Mouse (Mus musculus) forebrain, embryonic 15.5 days (tissue): ENCODE data around the gene Myh9. TPM values are rescaled to one million over a fixed set of nuclear protein-coding genes. Genes with fewer than 3 reads are reported as not detected.

Source experiments
- ATAC-seq: fragments of 200-750 bp; cut with Nextera tagmentation; replicated peaks from 2 replicates; pipeline ENCODE4 v1.8.0; 2017; ENCODE audit warnings: mild to moderate bottlenecking, moderate TSS enrichment, moderate library complexity
- H3K27ac ChIP-seq: fragments of 300-500 bp; sonication (generic); replicated peaks from 2 replicates; pipeline ENCODE4 v1.5.1; 2015; ENCODE audit warnings: mild to moderate bottlenecking, inconsistent platforms
- H3K27me3 ChIP-seq: fragments of 300-500 bp; sonication (generic); 2 replicates; pipeline ENCODE4 v1.6.1; 2015; ENCODE audit warnings: inconsistent platforms
- H3K36me3 ChIP-seq: fragments of 300-500 bp; sonication (generic); 2 replicates; pipeline ENCODE4 v1.6.1; 2015; ENCODE audit warnings: mild to moderate bottlenecking, inconsistent platforms
- H3K4me1 ChIP-seq: fragments of 300-500 bp; sonication (generic); 2 replicates; pipeline ENCODE4 v1.6.1; 2015; ENCODE audit warnings: inconsistent platforms
- H3K4me2 ChIP-seq: fragments of 300-500 bp; sonication (generic); replicated peaks from 2 replicates; pipeline ENCODE4 v1.6.1; 2015; ENCODE audit warnings: mild to moderate bottlenecking, inconsistent platforms
- H3K4me3 ChIP-seq: fragments of 300-500 bp; sonication (generic); 2 replicates; pipeline ENCODE4 v1.5.1; 2015; ENCODE audit warnings: mild to moderate bottlenecking, inconsistent platforms
- H3K9ac ChIP-seq: fragments of 300-500 bp; sonication (generic); replicated peaks from 2 replicates; pipeline ENCODE4 v1.6.1; 2015; ENCODE audit warnings: mild to moderate bottlenecking, inconsistent platforms
- H3K9me3 ChIP-seq: fragments of 300-500 bp; sonication (generic); 2 replicates; pipeline ENCODE4 v1.6.1; 2016; ENCODE audit warnings: inconsistent platforms
- WGBS: fragments of 180-500 bp; shearing (Covaris S2); methylation state at CpG from one replicate; pipeline ENCODE4 v1.1.7; 2015; ENCODE audit warnings: mixed read lengths; 5-methylcytosine and 5-hydroxymethylcytosine counted together
- polyA plus RNA-seq: library from polyadenylated mRNA; unstranded; fragments of >200 nt; fragmentation: Nextera tagmentation; extraction: Ambion mirVana; gene quantifications from 2 replicates; pipeline ENCODE4 v1.2.1, GENCODE M21; 2015

The Myh9 gene
- polyA plus RNA-seq, 1 experiment from 2014 or later: 12.3 TPM

DNA sequence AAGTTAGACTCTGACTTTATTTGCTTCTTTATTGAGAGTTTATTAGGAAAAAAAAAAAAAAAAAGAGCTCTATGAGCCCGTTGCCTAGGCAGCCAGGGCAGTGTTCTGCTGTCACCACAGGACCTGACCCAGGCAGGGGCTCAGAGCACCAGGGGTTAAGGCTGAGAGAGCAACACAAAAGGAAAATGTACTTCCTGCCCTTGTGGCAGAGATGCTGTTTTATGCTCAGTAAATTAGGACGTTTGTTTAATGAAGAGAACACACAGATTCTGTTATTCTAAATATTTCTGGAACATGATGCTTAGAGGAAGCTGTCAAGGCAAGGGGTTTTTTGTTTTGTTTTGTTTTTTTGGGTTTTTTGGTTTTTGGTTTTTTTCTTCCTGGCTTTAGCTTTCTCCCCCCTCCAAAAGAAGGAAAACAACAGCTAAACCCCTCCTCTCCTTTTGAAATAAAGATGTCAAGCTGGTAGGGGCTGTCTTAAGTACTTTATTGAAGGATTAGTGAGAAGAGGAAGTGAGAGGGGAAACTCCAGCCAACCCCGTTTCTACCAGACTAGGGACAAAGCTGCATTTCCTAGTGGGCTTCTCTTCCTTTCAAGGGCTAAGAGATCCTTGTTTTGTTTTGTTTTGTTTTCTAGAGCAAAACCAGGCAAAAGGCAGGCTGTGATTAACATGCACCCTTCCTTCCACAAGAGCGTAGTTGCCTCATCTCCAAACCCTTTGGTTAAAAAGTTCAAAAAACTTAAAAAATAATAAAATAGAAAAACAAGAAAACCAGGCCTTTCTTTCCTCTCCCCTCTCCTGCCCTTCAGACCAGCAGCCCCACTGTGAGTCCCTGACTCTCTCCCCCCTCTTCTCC is 3.2 kb downstream of the Myh9 start:
- ATAC-seq: no peak
- H3K9ac ChIP-seq: no peak overlapping the region
- H3K27ac ChIP-seq: peak overlapping the region; percentile 46; the same call in 1 of the 2 replicates
- H3K4me2 ChIP-seq: peak overlapping the region; percentile 96; the same call in 1 of the 2 replicates
- H3K4me1 ChIP-seq: peaks cover 45% of the 10 kb centered on the region
- H3K4me3 ChIP-seq: no peak overlapping the region
- no peaks in the 10 kb centered on the region for H3K36me3 ChIP-seq
- 10% methylated on average over 4 of the region's 4 CpGs for WGBS
- H3K27me3 ChIP-seq: no peaks in the 10 kb centered on the region
- H3K9me3 ChIP-seq: no peaks in the 10 kb centered on the region

DNA sequence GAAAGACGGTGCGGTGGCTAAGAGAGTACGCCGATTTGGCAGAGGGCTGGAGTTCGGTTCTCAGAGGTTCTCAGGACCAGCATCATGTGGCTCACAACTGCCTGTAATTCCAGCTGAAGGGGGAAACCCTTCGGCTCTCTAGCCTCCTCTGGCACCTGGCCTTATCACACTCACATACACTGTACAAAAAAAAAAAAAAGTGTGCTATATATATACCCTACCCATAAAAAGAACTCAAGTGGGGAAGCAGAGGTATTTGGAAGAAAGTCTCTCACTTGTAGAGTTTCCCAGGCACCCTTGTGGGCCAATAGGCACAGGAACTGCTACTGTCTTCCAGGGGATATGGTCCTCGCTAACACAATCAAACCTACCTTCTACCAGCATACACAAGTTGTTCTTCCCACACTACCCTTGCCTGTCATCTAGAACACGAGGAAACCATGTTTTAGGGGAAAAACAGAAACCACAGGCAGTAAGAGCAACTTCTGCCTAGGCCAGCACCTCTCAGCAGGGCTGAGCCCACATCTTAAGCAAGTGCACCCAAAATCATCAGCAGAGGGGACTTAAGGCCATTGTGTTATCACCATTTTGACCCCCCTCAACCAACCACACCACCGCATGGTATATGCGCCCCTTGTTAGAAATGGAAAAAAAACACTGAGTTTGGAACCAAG is 4.4 kb downstream of the Myh9 start:
- ATAC-seq: no peak
- Histone ChIP-seq H3K9me3 (no peaks in the 10 kb centered on the region), H3K36me3 (no peaks in the 10 kb centered on the region), H3K27me3 (no peaks in the 10 kb centered on the region), H3K27ac (no peak overlapping the region), H3K4me3 (no peak overlapping the region), H3K4me2 (no peak overlapping the region), H3K4me1 (peaks cover 41% of the 10 kb centered on the region), H3K9ac (no peak overlapping the region; the same call in 1 of the 2 replicates)
- WGBS: 75% methylated on average over 10 of the region's 10 CpGs

DNA sequence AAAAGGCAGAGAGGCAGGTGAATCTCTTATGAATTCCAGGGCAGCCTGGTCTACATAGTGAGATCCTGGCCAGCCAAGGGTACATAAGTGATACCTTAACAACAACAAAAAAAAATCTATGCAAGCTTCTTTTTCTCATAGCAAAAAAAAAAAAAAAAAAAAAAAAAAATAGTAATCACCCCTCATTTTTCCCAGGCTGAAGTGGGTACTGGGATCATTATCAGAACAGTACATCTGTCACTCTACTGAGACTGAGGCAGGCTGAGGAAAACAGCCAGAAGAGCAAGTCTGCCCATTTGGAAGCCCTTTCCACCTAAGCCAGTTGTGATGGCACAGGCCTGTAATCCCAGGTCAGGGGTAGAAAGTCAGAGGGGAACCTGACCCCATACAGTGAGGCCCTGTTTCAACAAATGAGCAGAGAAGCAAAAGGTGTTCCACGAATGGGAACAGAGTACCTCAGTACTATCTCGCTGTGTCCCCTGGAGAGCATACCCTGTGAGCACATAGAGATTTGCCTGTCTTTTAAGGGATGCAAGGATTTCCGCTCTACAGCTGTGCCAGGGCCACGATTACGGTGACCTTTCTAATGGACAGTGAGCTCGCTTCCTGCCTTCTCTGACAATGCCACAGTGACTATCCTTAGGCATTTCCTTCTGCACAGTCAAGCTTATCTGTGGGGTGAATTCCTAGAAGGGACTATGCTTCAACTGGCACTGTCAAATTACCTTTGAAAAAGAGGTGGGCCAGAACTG is 5.1 kb downstream of the Myh9 start:
- Histone ChIP-seq H3K4me2 (no peak overlapping the region), H3K9me3 (no peaks in the 10 kb centered on the region), H3K36me3 (no peaks in the 10 kb centered on the region), H3K4me3 (no peak overlapping the region), H3K27ac (no peak overlapping the region), H3K4me1 (peaks cover 40% of the 10 kb centered on the region), H3K9ac (no peak overlapping the region; the same call in 1 of the 2 replicates), H3K27me3 (no peaks in the 10 kb centered on the region)
- 65% methylated on average over 6 of the region's 6 CpGs for WGBS
- no peak for ATAC-seq

DNA sequence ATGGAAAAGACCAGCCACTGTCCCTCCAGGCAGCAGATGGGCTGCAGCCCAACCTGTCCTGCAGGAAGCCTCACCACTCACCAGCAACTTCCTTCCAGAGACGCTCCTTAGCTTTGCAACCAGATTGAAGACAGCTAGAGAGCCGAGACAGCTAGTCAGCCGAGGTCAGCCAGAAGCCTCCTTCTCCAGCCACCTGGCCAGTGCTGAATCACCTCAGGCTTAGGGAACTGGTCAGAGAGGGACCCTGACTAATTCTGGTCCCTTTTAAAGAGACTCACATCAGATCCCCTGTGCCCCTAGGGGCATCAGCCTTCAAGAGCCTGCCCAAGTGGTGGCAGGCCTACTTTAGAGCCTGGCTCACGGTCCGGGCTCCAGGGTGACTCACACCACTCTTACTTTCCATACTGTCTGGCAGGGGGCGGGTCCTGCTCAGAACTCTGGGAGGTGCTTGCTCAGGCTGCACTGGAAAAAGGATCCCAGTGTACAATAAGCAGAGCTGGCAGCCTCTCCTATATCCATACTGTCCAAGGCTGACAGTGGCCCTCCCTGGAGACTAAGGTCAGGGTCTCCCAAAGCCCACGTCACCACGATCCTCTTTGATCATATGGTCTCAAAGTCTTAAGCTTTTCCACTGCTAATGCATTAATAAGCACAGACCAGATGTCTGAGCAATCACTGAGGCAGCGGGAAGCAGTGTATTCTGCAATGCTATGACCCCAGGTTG is 5.9 kb downstream of the Myh9 start:
- Histone ChIP-seq H3K27me3 (no peaks in the 10 kb centered on the region), H3K4me3 (no peak overlapping the region), H3K9ac (no peak overlapping the region), H3K36me3 (no peaks in the 10 kb centered on the region), H3K27ac (no peak overlapping the region), H3K9me3 (no peaks in the 10 kb centered on the region), H3K4me1 (peaks cover 38% of the 10 kb centered on the region), H3K4me2 (no peak overlapping the region)
- ATAC-seq: no peak
- 67% methylated on average over 9 of the region's 9 CpGs for WGBS

DNA sequence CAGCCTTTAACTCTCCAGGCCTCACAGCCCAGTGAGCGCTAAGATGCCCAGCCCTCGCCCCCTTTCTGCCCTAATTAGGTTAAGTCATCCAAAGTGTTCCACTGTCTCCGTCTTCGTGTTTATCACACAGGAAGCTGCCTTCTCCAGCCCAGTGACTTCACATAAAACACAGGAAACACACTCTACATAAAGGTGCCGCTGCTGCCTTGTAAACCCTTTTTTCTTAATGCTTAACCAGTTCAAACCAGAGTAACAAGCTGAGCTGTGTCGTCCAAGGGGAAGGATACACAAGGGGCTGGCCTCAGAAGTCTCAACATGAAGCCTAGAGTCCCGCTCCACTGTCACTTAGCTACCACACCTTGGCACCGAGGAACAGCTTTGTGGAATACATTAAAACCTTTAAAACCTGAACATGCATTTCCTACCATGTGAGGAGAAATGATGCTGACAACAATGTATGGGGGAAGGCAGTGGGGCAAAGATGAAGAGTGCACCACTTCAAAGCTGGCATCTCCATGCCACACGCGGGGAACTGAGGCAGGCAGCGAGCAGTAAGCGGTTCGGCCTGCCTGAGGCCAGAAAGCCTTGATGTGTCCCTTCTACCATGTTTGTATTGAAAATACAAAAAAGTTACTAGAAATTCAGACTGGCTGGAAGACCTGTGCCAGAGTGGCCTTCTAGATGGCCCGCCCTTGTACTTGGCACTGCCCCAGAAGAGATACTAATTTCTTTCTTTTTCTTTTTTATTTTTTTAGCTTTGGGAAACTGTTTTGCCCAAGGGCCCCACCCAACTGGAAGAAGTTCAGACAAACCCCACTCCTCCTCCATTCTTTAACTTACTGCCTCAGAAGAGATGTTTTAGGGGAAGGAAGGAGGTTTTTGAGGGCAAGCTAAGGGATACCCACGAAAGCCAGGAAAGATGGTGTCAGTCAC is 7.4 kb downstream of the Myh9 start:
- ATAC-seq: no peak
- peaks cover 23% of the 10 kb centered on the region for H3K4me1 ChIP-seq
- H3K4me3 ChIP-seq: no peak overlapping the region
- no peak overlapping the region for H3K27ac ChIP-seq
- WGBS: 79% methylated on average over 15 of the region's 15 CpGs
- H3K36me3 ChIP-seq: no peaks in the 10 kb centered on the region
- H3K9ac ChIP-seq: no peak overlapping the region
- H3K27me3 ChIP-seq: no peaks in the 10 kb centered on the region
- H3K9me3 ChIP-seq: no peaks in the 10 kb centered on the region
- no peak overlapping the region for H3K4me2 ChIP-seq

DNA sequence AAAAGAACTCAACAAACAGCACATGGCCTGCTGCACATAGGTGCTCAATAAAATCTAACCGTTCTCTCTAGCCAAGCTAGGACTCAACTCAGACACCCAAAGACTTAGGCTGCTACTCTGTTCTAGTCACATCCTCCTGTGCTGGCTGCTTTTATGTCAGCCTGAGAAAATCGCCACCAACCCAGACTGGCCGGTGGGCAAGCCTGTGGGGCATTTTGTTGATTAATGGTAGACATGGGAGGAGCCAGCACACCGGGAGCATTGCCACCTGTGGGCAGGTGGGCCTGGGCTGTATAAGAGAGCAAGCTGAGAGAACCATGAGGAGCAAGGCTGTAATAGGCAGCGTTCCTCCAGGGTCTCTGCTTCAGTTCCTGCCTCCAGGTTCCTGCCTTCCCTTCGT is 8.2 kb downstream of the Myh9 start:
- H3K9ac ChIP-seq: no peak overlapping the region
- no peaks in the 10 kb centered on the region for H3K36me3 ChIP-seq
- no peaks in the 10 kb centered on the region for H3K27me3 ChIP-seq
- H3K4me1 ChIP-seq: peaks cover 18% of the 10 kb centered on the region
- no peaks in the 10 kb centered on the region for H3K9me3 ChIP-seq
- H3K4me3 ChIP-seq: no peak overlapping the region
- H3K4me2 ChIP-seq: no peak overlapping the region
- no peak for ATAC-seq
- WGBS: 89% methylated on average over 6 of the region's 6 CpGs
- no peak overlapping the region for H3K27ac ChIP-seq

DNA sequence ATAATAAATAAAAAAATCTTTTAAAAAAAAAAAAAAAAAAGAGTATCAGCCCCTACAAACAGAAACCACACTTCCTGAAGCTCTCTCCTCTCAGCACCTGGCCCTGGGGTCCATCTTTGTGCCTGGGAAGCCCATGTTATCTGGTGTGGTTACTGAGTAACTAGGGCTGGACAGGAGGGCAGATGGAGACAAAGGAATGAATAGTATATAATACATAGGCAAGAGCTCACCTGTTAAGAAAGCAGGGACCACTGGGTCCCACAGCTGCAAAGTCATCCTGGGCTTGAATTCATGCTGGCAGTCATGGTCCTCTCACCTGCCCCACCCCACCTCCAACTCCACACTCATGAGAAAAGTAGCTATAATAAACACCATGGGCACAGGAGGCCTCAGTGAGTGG is 8.9 kb downstream of the Myh9 start:
- Histone ChIP-seq H3K4me3 (no peak overlapping the region), H3K4me1 (peaks cover 21% of the 10 kb centered on the region), H3K27ac (no peak overlapping the region), H3K36me3 (no peaks in the 10 kb centered on the region), H3K4me2 (no peak overlapping the region), H3K9ac (no peak overlapping the region), H3K9me3 (no peaks in the 10 kb centered on the region), H3K27me3 (no peaks in the 10 kb centered on the region)
- ATAC-seq: no peak

DNA sequence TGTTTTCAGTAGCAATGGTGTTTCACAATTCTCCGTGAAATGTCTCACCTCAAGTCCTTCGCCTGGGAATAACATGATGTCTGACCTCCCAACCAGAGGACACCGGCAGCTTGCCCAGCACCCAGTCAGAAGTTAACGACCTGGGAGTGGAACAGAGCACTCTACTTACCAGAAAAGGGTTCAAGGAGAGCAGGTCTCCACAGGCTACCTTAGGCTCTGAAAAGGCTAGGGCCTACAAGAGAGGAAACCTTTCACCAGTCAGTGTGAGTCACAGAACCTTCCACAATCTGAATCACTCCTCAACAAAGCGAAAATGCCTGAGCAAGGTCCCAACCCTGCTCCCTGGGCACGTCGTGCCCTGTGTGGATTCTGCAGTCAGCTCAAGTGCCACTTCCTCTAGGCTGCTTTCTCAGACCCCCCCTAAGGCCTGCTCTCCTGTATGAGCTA is 9.5 kb downstream of the Myh9 start:
- WGBS: 86% methylated on average over 7 of the region's 7 CpGs

DNA sequence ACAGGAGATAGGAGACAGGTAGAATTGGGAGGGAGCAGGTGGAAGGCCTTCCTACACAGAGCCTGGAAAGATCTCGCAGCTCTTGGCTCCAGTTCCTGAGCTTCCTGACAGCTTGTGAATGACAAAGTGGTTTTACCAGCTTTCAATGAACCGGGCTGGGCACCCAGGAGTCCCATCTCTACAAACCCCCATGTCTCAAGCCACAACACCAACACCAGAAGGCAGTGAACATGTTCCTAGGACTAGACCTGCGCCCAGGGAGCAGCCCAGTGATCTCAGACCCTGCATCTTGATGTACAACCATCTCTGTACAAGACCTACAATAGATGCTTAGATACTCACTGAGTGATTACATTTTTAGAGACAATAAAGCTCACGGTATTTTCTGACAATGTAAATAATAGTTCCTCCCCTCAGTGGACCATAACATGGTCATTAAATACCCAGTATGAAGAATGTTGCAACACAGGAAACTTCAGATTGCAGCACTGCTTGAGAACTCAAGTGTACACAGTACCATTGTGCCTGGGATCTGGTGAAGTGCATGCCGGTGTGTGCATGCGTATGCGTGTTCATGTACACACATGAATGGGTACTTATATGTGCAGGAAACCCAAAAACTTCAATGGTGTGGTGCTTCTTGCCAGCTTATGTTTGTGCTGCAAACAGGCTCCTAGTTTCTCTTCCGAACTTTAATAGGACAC is 10.1 kb downstream of the Myh9 start:
- 87% methylated on average over 8 of the region's 8 CpGs for WGBS
- Histone ChIP-seq H3K27ac (no peak overlapping the region), H3K4me3 (no peak overlapping the region), H3K9ac (no peak overlapping the region), H3K27me3 (no peaks in the 10 kb centered on the region), H3K4me2 (no peak overlapping the region), H3K36me3 (no peaks in the 10 kb centered on the region), H3K9me3 (no peaks in the 10 kb centered on the region), H3K4me1 (peaks cover 23% of the 10 kb centered on the region)
- no peak for ATAC-seq

More for the DNA sequence above, 9.5 kb downstream of the Myh9 start:
- H3K9ac ChIP-seq: no peak overlapping the region
- no peak overlapping the region for H3K4me2 ChIP-seq
- ATAC-seq: no peak
- no peaks in the 10 kb centered on the region for H3K27me3 ChIP-seq
- H3K4me1 ChIP-seq: peaks cover 23% of the 10 kb centered on the region
- no peaks in the 10 kb centered on the region for H3K9me3 ChIP-seq
- H3K27ac ChIP-seq: no peak overlapping the region
- H3K4me3 ChIP-seq: no peak overlapping the region
- H3K36me3 ChIP-seq: no peaks in the 10 kb centered on the region

DNA sequence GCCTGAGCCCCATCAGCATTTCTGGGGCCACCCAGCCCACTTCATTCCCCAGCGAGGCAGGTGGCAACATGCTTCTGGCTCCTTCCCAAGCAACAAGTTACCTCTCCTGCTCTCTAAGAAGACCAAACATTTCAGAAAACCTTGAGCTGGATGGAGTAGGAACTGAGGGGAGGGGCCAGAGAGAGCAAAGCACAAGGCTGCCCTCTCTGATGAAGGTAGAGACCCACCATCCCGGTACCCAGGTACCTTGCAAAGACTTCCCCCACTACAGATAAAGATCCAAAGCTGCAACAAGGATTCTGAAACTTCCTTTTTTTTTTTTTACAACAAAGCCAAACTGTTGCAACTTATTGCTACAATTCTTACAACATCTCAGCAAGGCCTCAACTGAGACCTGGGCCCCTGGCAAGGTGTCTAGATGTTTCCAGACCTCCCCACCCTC is 10.8 kb downstream of the Myh9 start:
- H3K27me3 ChIP-seq: no peaks in the 10 kb centered on the region
- no peaks in the 10 kb centered on the region for H3K36me3 ChIP-seq
- ATAC-seq: no peak
- H3K4me1 ChIP-seq: peaks cover 17% of the 10 kb centered on the region
- H3K9me3 ChIP-seq: no peaks in the 10 kb centered on the region
- no peak overlapping the region for H3K4me2 ChIP-seq
- H3K9ac ChIP-seq: no peak overlapping the region
- H3K27ac ChIP-seq: no peak overlapping the region
- 93% methylated on average over 2 of the region's 2 CpGs for WGBS
- H3K4me3 ChIP-seq: no peak overlapping the region
